Mouse (Mus musculus) adrenal gland, postnatal 25 days (tissue): Measurements from ENCODE around the gene Pla2g4b. TPM values are rescaled to one million over a fixed set of nuclear protein-coding genes. Genes with fewer than 3 reads are reported as not detected.

Experiments
- DNase-seq: peaks from one replicate; pipeline ENCODE4 v3.0.0; 2021; ENCODE audit warnings: mixed read lengths
- microRNA-seq, 2 experiments: library from miRNA; unstranded; fragments of <30 nt; microRNA quantifications; one replicate each; pipeline ENCODE4 v1.2.0; 2021
- total RNA-seq: library from RNA; stranded (reverse); gene quantifications from 2 replicates; pipeline ENCODE4 v1.2.3, GENCODE M21; 2021

Gene Pla2g4b
- total RNA-seq, 1 experiment from 2014 or later = 3.9 TPM

GRCm38 (mm10) chr2:120062248-120062647, 29.0 kb downstream of the Pla2g4b start:
- no peak for DNase-seq

DNA sequence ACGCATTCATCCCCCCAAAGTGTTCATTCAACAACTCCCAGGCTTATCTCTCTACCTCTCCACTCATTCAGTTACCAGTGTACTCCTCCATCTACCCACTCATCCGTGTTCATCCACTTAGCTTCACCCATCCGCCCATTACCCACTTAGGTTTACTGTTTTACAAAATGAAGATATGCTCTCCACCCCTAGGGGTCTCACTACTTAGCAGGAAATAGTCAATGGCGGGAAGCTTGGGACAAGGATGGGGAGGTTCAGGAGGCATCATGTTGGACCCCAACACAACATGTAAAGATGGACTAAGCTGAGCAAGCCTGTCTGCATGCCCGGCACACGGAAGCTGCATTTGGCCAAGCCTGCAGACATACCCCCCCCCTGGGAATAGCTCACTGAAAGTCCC, 31.4 kb downstream of the Pla2g4b start:
- DNase-seq = no peak

DNA sequence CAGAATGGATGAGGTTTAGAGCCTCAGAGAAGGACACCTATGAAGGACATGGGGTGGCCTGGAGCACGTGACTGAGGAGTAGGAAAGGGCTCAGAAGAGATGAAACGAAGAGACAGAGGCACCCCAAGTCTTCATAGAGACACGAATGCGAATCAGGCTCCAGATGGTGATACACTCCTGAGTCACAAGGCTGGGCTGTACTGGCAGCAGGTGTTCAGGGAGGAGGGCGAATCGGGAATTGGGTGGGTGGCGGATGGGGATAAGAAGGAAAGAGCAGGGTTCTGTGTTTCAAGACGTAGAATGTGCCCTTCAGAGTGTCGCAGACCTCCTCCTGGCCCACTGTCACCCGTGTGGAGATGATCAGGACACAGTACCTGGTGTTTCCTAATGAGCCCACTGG, 32.0 kb downstream of the Pla2g4b start:
- no peak for DNase-seq

GRCm38 (mm10) chr2:120066224-120066623, 33.0 kb downstream of the Pla2g4b start:
- DNase-seq = no peak

DNA sequence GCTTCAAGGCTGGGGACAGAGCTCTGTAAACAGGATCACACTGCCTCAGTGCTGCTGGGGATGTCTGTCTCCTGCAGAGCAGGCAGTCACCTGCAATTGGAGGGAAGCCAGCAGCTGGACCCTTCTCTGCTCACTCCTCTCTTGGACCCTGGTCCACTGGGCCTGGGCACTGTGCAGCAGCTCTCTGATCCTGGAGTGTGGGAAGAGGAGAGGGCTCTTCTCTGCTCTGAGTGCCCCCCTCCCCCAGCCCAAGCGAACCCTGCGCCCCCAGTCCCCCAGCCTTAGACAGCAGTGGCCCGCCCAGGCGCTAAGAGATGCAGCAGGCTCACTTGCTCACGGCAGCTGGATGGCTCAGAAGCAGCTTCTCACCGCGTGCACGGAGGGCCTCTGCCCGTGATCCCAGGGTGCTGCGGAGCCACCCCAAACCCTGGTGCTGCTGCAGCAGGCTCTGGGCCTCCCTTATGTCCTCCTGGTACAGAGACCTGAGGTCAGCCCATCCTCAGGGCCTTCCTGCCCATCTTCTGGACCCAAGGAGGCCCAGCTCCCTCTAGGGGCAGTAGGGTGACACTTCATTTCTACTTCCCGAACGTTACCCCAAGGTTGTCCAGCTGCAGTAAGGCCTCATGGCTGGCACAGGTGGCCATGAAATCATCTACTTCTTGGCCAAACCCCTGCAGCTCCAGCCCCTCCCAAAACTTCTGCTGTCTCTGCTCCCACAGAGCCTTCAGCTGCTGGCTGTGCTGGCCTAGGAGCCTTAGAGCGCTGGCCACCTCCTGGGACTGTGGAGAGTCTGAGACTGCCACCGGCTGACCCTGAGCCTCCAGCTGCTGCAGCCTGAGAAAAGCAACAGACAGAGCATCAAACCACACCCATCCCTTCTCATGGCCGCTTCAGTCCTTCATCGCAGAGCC, 35.6 kb downstream of the Pla2g4b start:
- DNase-seq = peak; percentile 45

- no peak for DNase-seq
These were observed 36.3 kb downstream of the Pla2g4b start for GRCm38 (mm10) chr2:120069466-120069990.

- no peak for DNase-seq
These were observed 40.9 kb downstream of the Pla2g4b start for GRCm38 (mm10) chr2:120074096-120074495.

- peak; percentile 65 for DNase-seq
These were observed 43.0 kb downstream of the Pla2g4b start for GRCm38 (mm10) chr2:120076076-120076705.

DNA sequence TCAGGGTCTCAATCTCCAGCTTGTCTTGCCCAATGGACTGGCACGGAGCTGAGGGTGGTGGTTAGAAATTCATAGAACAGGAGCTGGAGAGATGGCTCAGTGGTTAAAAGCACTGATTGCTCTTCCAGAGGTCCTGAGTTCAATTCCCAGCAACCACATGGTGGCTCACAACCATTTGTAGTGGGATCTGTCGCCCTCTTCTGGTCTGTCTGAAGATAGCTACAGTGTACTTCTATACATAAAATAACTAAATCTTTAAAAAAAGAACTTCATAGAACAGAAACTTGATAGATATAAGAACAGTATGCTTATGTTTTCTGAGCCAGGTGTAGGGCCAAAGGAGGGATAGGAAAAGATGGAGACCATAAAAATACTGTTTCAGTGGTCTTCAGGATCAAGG, 49.2 kb downstream of the Pla2g4b start:
- DNase-seq = no peak

DNA sequence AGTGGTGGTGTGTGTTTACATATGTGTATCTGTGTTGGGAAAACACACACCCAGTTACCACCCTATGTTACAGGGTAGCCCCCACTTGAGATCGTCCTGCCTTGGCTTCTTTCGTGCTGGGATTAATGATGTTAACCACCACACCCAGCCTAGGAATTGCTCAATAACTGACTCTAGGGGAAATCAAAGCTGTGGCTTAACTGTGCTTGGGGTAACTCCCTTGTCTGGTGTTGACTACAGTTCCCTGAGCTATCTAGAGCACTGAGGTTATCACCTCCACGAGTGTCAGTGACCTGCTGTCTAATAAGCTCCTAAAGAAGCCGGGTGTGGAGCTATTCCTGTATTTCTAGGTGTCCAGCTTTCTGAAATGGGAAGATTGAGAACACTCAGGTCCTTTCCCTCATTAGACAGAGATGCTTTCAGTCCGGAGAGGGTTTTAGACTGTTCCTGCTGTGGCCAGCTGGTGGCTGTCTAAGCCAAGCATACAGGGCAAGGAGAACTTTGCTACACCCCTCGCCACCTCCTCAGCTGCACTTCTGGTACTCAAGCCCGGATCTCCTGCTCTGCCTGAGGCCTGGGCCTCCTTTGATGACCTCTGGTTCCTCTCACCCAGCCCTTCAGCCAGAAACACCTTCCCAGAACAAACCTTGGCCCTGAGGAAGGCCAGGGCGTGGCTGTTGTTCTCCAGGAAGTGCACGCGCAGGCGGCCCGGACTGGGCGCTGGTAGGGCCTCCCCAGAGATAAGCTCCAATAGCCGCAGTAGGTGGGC, 51.6 kb downstream of the Pla2g4b start:
- no peak for DNase-seq

DNA sequence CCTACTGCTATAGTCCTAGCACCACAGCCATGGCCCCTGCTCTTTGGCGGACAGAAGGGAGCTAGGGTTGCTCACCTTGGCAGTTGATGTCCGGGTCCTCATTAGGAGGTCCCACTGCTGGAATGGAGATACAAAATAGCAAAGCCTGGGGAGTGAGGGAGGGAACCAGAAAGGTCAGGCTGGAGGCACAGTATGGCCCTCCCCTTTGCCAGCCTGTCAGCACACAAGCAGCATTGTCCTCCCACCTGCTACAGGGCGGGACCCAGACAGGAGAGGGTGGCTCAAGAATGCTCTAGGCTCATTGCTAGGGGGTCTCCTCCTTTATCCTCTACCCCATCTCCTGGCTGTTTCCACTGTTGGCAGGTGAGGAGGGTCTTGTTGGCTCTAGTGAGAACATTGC, 52.8 kb downstream of the Pla2g4b start:
- no peak for DNase-seq

- no peak for DNase-seq
These were observed 54.2 kb downstream of the Pla2g4b start for GRCm38 (mm10) chr2:120087391-120087790.

GRCm38 (mm10) chr2:120087897-120088296, 54.7 kb downstream of the Pla2g4b start:
- DNase-seq = no peak

DNA sequence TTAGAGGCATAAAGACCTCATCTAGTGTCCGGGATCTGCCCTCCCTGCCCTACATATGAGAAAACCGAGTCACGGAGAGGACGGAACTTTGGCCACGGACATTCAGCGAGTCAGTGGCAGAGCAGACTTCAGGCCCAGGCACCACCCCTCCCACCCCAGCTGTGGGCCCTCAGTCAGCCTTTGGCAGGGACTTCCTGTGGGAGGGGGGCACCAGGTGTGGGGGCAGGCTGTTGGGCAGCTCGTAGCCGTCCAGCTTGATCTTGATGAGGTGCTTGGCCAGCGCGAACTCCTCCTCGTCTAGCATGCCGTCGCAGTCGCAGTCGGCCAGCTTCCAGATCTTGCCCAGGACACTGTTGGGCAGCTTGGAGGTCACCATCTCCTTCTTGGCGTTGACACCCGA, 57.8 kb downstream of the Pla2g4b start:
- DNase-seq = no peak

Small RNA genes within 50 kb of the gene (microRNA-seq; reads per million reads assigned to microRNA genes)
- 0.34 to 0.36 reads per million in 2 experiments for gene Mir7665

Other genes starting within 250 kb of the Pla2g4b start
- gene Rpap1, start 245.9 kb upstream of the Pla2g4b start, total RNA-seq = 20.7 and 26.8 TPM in 2 replicates
- gene Tyro3, start 235.7 kb upstream of the Pla2g4b start, total RNA-seq = 4.5 and 7.2 TPM in 2 replicates
- 57.8 and 66.8 TPM in 2 replicates for gene Mga, start 136.2 kb upstream of the Pla2g4b start, total RNA-seq
- gene Mapkbp1, start 60.7 kb upstream of the Pla2g4b start, total RNA-seq = 15.3 and 23.0 TPM in 2 replicates
- gene Jmjd7, start 5.9 kb upstream of the Pla2g4b start, total RNA-seq = 11.3 and 13.0 TPM in 2 replicates
- gene Gm28042, start 5.9 kb upstream of the Pla2g4b start, total RNA-seq = 2.6 and 2.8 TPM in 2 replicates
- 35.4 and 48.9 TPM in 2 replicates for gene Ehd4, start 121.2 kb downstream of the Pla2g4b start, total RNA-seq
- 0.33 and 0.36 TPM in 2 replicates for gene Pla2g4e, start 211.9 kb downstream of the Pla2g4b start, total RNA-seq